Mouse (Mus musculus) heart, embryonic 11.5 days (tissue): ENCODE data around the gene Apobr. TPM values are rescaled to one million over a fixed set of nuclear protein-coding genes. Genes with fewer than 3 reads are reported as not detected.
A peak's percentile ranks its signal among the peaks of the same experiment; 100 is the strongest.

Experiments used
- ATAC-seq: fragments of 200-750 bp; cut with Nextera tagmentation; replicated peaks from 2 replicates; pipeline ENCODE4 v1.8.0; 2017; ENCODE audit warnings: moderate library complexity; ENCODE audit not compliant: insufficient number of reproducible peaks, low FRiP score, low TSS enrichment
- H3K27ac ChIP-seq: fragments of 300-500 bp; sonication (generic); 2 replicates; pipeline ENCODE4 v1.5.1; 2014; ENCODE audit warnings: mild to moderate bottlenecking, low read depth, low read length
- H3K27me3 ChIP-seq: fragments of 300-500 bp; sonication (generic); 2 replicates; pipeline ENCODE4 v1.6.1; 2014; ENCODE audit warnings: mild to moderate bottlenecking, low read length, mixed read lengths; ENCODE audit not compliant: control insufficient read depth, insufficient read depth
- H3K36me3 ChIP-seq: fragments of 300-500 bp; sonication (generic); 2 replicates; pipeline ENCODE4 v1.6.1; 2014; ENCODE audit warnings: mild to moderate bottlenecking, low read length, moderate library complexity, mixed read lengths; ENCODE audit not compliant: control insufficient read depth, insufficient read depth
- H3K4me1 ChIP-seq: fragments of 300-500 bp; sonication (generic); 2 replicates; pipeline ENCODE4 v1.6.1; 2014; ENCODE audit warnings: low read length; ENCODE audit not compliant: control insufficient read depth, insufficient read depth
- H3K4me2 ChIP-seq: fragments of 300-500 bp; sonication (generic); 2 replicates; pipeline ENCODE4 v1.6.1; 2014; ENCODE audit warnings: mild to moderate bottlenecking, moderate library complexity
- H3K4me3 ChIP-seq: fragments of 300-500 bp; sonication (generic); 2 replicates; pipeline ENCODE4 v1.5.1; 2014; ENCODE audit warnings: low read depth, low read length
- H3K9ac ChIP-seq: fragments of 300-500 bp; sonication (generic); 2 replicates; pipeline ENCODE4 v1.6.1; 2014; ENCODE audit warnings: mild to moderate bottlenecking, low read depth, low read length, moderate library complexity
- H3K9me3 ChIP-seq: fragments of 300-500 bp; sonication (generic); replicated peaks from 2 replicates; pipeline ENCODE4 v1.6.1; 2016; ENCODE audit warnings: low read length; ENCODE audit not compliant: control insufficient read depth
- WGBS: fragments of 180-500 bp; shearing (Covaris S2); extraction: QIAGEN DNeasy Blood & Tissue Kit; methylation state at CpG from one replicate; pipeline ENCODE4 v1.1.7; 2014; ENCODE audit not compliant: insufficient replicate concordance; 5-methylcytosine and 5-hydroxymethylcytosine counted together
- microRNA-seq: library from miRNA; unstranded; fragments of <30 nt; microRNA quantifications from one replicate; pipeline ENCODE4, GENCODE M21; 2016; ENCODE audit warnings: borderline number of aligned reads
- polyA plus RNA-seq: library from polyadenylated mRNA; unstranded; fragments of >200 nt; fragmentation: Nextera tagmentation; extraction: Ambion mirVana; gene quantifications from 2 replicates; pipeline ENCODE4 v1.2.1, GENCODE M21; 2014

The Apobr gene
- polyA plus RNA-seq, 1 experiment from 2014 or later = 0.13 TPM

DNA sequence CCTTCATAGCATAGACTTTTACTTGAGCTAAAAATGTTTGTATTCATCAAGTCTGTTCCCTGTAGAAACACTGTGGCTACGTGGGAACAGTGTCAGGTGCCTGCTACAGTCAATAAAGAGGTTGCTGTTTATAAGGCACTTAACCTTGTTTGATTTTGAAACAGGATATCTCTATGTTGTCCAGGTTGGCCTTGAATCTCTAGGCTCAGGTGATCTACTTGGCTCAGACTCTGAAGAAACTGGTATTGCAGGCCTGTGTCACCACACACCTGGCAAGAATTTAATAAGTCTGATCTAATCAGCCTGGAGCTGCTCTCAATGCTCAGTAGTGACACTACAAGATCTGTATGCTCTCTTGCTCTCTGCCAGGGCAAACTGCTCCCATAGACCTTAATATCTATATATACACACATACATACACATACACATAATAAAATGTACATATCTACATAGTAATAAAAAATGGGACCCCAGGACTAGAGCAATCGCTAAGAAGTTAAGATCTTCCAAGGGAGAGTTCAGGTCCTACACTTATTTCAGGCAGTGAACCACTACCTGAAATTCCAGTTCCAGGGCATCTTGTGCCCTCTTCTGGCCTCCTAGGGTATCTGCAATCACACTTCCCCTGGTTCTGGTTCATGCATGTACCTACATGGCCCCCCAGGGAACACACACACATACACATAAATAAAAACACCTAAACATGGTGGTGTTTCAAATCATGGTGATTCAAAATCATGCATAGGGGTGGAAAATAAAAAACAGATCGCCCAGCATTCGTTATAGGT lies 52.2 kb downstream of the Apobr start:
- Histone ChIP-seq H3K27ac (no peak overlapping the region), H3K27me3 (0 out of 2 replicates have a peak, but pooled peaks cover 3% of the 10 kb centered on the region), H3K4me2 (no peak overlapping the region), H3K4me1 (no peaks in the 10 kb centered on the region), H3K4me3 (no peak overlapping the region), H3K9ac (no peak overlapping the region), H3K9me3 (no peaks in the 10 kb centered on the region), H3K36me3 (no peaks in the 10 kb centered on the region)
- no peak for ATAC-seq
- WGBS = 19% methylated on average over 4 of the region's 4 CpGs

Small RNAs within 50 kb of the gene (microRNA-seq; reads per million reads assigned to microRNA genes)
- gene Mir7059 = 2.2 reads per million, percentile 27 among the genes with 10 or more reads in this experiment

Other genes starting within 250 kb of the Apobr start
- 5.1 and 6.1 TPM in 2 replicates for gene Lat, start 215.4 kb upstream of the Apobr start, polyA plus RNA-seq
- gene Spns1, start 207.5 kb upstream of the Apobr start, polyA plus RNA-seq = 31.5 and 40.1 TPM in 2 replicates
- 1.6 and 1.8 TPM in 2 replicates for gene Nfatc2ip, start 188.2 kb upstream of the Apobr start, polyA plus RNA-seq
- not detected in 2 replicates for gene Cd19, start 170.1 kb upstream of the Apobr start, polyA plus RNA-seq
- 18.1 and 23.0 TPM in 2 replicates for gene Rabep2, start 156.2 kb upstream of the Apobr start, polyA plus RNA-seq
- 5.0 and 7.5 TPM in 2 replicates for gene Atp2a1, start 121.8 kb upstream of the Apobr start, polyA plus RNA-seq
- gene Sh2b1, start 109.5 kb upstream of the Apobr start, polyA plus RNA-seq = 33.7 and 36.0 TPM in 2 replicates
- 167 and 187 TPM in 2 replicates for gene Tufm, start 97.6 kb upstream of the Apobr start, polyA plus RNA-seq
- 38.2 and 39.9 TPM in 2 replicates for gene Atxn2l, start 81.5 kb upstream of the Apobr start, polyA plus RNA-seq
- 129 and 133 TPM in 2 replicates for gene Eif3c, start 18.5 kb upstream of the Apobr start, polyA plus RNA-seq
- gene Cln3, start 875 bp downstream of the Apobr start, polyA plus RNA-seq = 16.3 and 19.7 TPM in 2 replicates
- not detected in 2 replicates for gene Il27, start 10.0 kb downstream of the Apobr start, polyA plus RNA-seq
- 1.2 and 2.8 TPM in 2 replicates for gene Nupr1, start 45.9 kb downstream of the Apobr start, polyA plus RNA-seq
- gene Sgf29, start 64.4 kb downstream of the Apobr start, polyA plus RNA-seq = 24.7 and 28.9 TPM in 2 replicates
- 2.4 and 2.5 TPM in 2 replicates for gene Sult1a1, start 91.5 kb downstream of the Apobr start, polyA plus RNA-seq
- 120 and 126 TPM in 2 replicates for gene Bola2, start 110.5 kb downstream of the Apobr start, polyA plus RNA-seq
- 6.1 and 6.7 TPM in 2 replicates for gene Slx1b, start 110.8 kb downstream of the Apobr start, polyA plus RNA-seq
- gene Coro1a, start 122.8 kb downstream of the Apobr start, polyA plus RNA-seq = 13.1 and 13.8 TPM in 2 replicates
- 48.2 and 52.1 TPM in 2 replicates for gene Mapk3, start 174.7 kb downstream of the Apobr start, polyA plus RNA-seq
- gene Gdpd3, start 181.4 kb downstream of the Apobr start, polyA plus RNA-seq = 0.92 and 1.4 TPM in 2 replicates
- gene Ypel3, start 192.0 kb downstream of the Apobr start, polyA plus RNA-seq = 79.6 and 84.9 TPM in 2 replicates
- 0.31 and 0.45 TPM in 2 replicates for gene Tbx6, start 196.5 kb downstream of the Apobr start, polyA plus RNA-seq
- 204 and 213 TPM in 2 replicates for gene Ppp4c, start 207.6 kb downstream of the Apobr start, polyA plus RNA-seq
- 0.40 and 0.41 TPM in 2 replicates for gene Fam57b, start 212.7 kb downstream of the Apobr start, polyA plus RNA-seq
- gene 4930451I11Rik, start 246.7 kb downstream of the Apobr start, polyA plus RNA-seq = not detected in 2 replicates